Mouse (Mus musculus) forebrain, embryonic 13.5 days (tissue): ENCODE measurements around the gene Satb1. TPM values are rescaled to one million over a fixed set of nuclear protein-coding genes. Genes with fewer than 3 reads are reported as not detected.
A peak's percentile ranks its signal among the peaks of the same experiment; 100 is the strongest.

Experiments
- ATAC-seq: fragments of 200-750 bp; cut with Nextera tagmentation; 2 replicates; pipeline ENCODE4 v1.8.0; 2017
- H3K27ac ChIP-seq: fragments of 300-500 bp; sonication (generic); 2 replicates; pipeline ENCODE4 v1.5.1; 2015; ENCODE audit warnings: inconsistent platforms, mild to moderate bottlenecking, moderate library complexity
- H3K27me3 ChIP-seq: fragments of 300-500 bp; sonication (generic); 2 replicates; pipeline ENCODE4 v1.6.1; 2015; ENCODE audit warnings: mild to moderate bottlenecking, inconsistent platforms
- H3K36me3 ChIP-seq: fragments of 300-500 bp; sonication (generic); 2 replicates; pipeline ENCODE4 v1.6.1; 2015; ENCODE audit warnings: mild to moderate bottlenecking, inconsistent platforms; ENCODE audit not compliant: poor library complexity, severe bottlenecking
- H3K4me1 ChIP-seq: fragments of 300-500 bp; sonication (generic); 2 replicates; pipeline ENCODE4 v1.6.1; 2015; ENCODE audit warnings: inconsistent platforms
- H3K4me2 ChIP-seq: fragments of 300-500 bp; sonication (generic); 2 replicates; pipeline ENCODE4 v1.6.1; 2015; ENCODE audit warnings: inconsistent platforms, mild to moderate bottlenecking, moderate library complexity
- H3K4me3 ChIP-seq: fragments of 300-500 bp; sonication (generic); 2 replicates; pipeline ENCODE4 v1.5.1; 2015; ENCODE audit warnings: mild to moderate bottlenecking, inconsistent platforms
- H3K9ac ChIP-seq: fragments of 300-500 bp; sonication (generic); 2 replicates; pipeline ENCODE4 v1.6.1; 2015; ENCODE audit warnings: mild to moderate bottlenecking, inconsistent platforms
- H3K9me3 ChIP-seq: fragments of 300-500 bp; sonication (generic); replicated peaks from 2 replicates; pipeline ENCODE4 v1.6.1; 2016; ENCODE audit warnings: inconsistent platforms
- WGBS: fragments of 180-500 bp; shearing (Covaris S2); methylation state at CpG from one replicate; pipeline ENCODE4 v1.1.7; 2015; 5-methylcytosine and 5-hydroxymethylcytosine counted together
- polyA plus RNA-seq: library from polyadenylated mRNA; unstranded; fragments of >200 nt; fragmentation: Nextera tagmentation; extraction: Ambion mirVana; gene quantifications from 2 replicates; pipeline ENCODE4 v1.2.1, GENCODE M21; 2015

Satb1 gene
- polyA plus RNA-seq, 1 experiment from 2014 or later = 34.7 TPM

- no peak overlapping the region for H3K4me2 ChIP-seq
- H3K4me3 ChIP-seq = no peak overlapping the region
- H3K27me3 ChIP-seq = no peaks in the 10 kb centered on the region
- H3K4me1 ChIP-seq = peaks cover 24% of the 10 kb centered on the region
- peak overlapping the region; percentile 51; the same call in 1 of the 2 replicates for H3K27ac ChIP-seq
- ATAC-seq = peak; percentile 61; the same call in 1 of the 2 replicates
- H3K9me3 ChIP-seq = no peaks in the 10 kb centered on the region
- no peak overlapping the region for H3K9ac ChIP-seq
- 0 out of 2 replicates have a peak, but pooled peaks cover 12% of the 10 kb centered on the region for H3K36me3 ChIP-seq
- WGBS = 62% methylated on average over 6 of the region's 6 CpGs
These were observed 43.3 kb downstream of the Satb1 start for GRCm38 (mm10) chr17:51789777-51790176.

GRCm38 (mm10) chr17:51789098-51789497 lies 44.0 kb downstream of the Satb1 start:
- no peak overlapping the region for H3K27ac ChIP-seq
- WGBS = 91% methylated on average over 4 of the region's 4 CpGs

DNA sequence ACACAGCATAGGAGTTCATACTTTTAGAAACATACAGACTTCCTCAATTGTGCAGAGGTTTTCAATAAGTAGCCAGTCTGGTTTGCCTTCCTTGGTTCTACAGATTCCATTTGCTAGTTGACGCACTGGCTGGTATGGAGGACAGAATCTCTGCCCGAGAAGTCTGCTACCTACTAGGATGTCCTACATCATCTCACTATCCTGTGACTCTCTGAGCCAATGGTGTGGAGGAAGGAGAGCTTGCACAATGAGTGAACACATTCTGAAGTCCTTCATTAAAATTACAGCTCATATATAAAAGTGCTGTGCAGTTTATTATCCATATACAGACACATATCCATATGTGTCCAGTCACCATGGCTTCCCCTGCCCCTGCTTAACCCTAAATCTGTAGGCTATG lies 45.1 kb downstream of the Satb1 start:
- peaks cover 24% of the 10 kb centered on the region for H3K4me1 ChIP-seq
- H3K27me3 ChIP-seq = no peaks in the 10 kb centered on the region
- no peak overlapping the region for H3K4me3 ChIP-seq
- H3K4me2 ChIP-seq = no peak overlapping the region
- no peak overlapping the region for H3K9ac ChIP-seq
- no peak for ATAC-seq
- no peak overlapping the region for H3K27ac ChIP-seq
- WGBS = 88% methylated on average over 2 of the region's 2 CpGs
- peaks cover 19% of the 10 kb centered on the region for H3K36me3 ChIP-seq
- H3K9me3 ChIP-seq = no peaks in the 10 kb centered on the region

More at GRCm38 (mm10) chr17:51789098-51789497, 44.0 kb downstream of the Satb1 start:
- no peak for ATAC-seq
- no peak overlapping the region for H3K9ac ChIP-seq
- no peak overlapping the region for H3K4me3 ChIP-seq
- H3K4me1 ChIP-seq = peaks cover 24% of the 10 kb centered on the region
- H3K36me3 ChIP-seq = 0 out of 2 replicates have a peak, but pooled peaks cover 15% of the 10 kb centered on the region
- H3K9me3 ChIP-seq = no peaks in the 10 kb centered on the region
- H3K27me3 ChIP-seq = no peaks in the 10 kb centered on the region
- no peak overlapping the region for H3K4me2 ChIP-seq

DNA sequence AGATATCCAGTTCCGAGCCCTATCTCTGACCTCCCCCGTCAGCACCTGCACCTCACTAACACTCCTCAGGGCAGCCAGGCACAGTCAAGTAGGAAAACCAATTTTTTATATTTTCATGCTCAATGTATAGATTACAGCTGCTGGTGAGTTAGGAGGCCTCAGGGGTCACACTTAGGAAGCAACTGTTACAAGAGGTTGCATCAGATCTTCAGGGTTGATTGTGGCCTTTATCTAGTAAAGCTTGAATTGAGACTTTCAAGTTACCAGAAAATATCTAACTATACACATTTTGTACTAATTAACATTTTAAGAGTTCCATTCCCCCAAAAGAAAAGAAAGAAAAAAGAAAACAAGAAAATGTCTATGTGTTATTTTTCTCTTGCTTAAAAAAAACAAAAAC lies 47.0 kb downstream of the Satb1 start:
- Histone ChIP-seq H3K4me1 (peaks cover 18% of the 10 kb centered on the region), H3K27ac (no peak overlapping the region), H3K9me3 (no peaks in the 10 kb centered on the region), H3K36me3 (peaks cover 33% of the 10 kb centered on the region), H3K4me2 (no peak overlapping the region), H3K9ac (no peak overlapping the region), H3K4me3 (no peak overlapping the region), H3K27me3 (no peaks in the 10 kb centered on the region)
- 91% methylated on average over 2 of the region's 2 CpGs for WGBS
- no peak for ATAC-seq

GRCm38 (mm10) chr17:51784935-51785334 lies 48.2 kb downstream of the Satb1 start:
- H3K4me2 ChIP-seq = no peak overlapping the region
- WGBS = 81% methylated on average over 9 of the region's 9 CpGs
- H3K36me3 ChIP-seq = peaks cover 33% of the 10 kb centered on the region
- H3K4me1 ChIP-seq = peaks cover 8% of the 10 kb centered on the region
- no peak for ATAC-seq
- no peaks in the 10 kb centered on the region for H3K9me3 ChIP-seq
- H3K27me3 ChIP-seq = no peaks in the 10 kb centered on the region
- H3K27ac ChIP-seq = no peak overlapping the region
- no peak overlapping the region for H3K4me3 ChIP-seq
- H3K9ac ChIP-seq = no peak overlapping the region

- H3K36me3 ChIP-seq = peaks cover 33% of the 10 kb centered on the region
- no peak for ATAC-seq
- no peaks in the 10 kb centered on the region for H3K27me3 ChIP-seq
- no peak overlapping the region for H3K9ac ChIP-seq
- 0 out of 2 replicates have a peak, but pooled peaks cover 2% of the 10 kb centered on the region for H3K4me1 ChIP-seq
- H3K4me2 ChIP-seq = no peak overlapping the region
- no peaks in the 10 kb centered on the region for H3K9me3 ChIP-seq
- no peak overlapping the region for H3K27ac ChIP-seq
- no peak overlapping the region for H3K4me3 ChIP-seq
- 79% methylated on average over 8 of the region's 8 CpGs for WGBS
These were observed 49.4 kb downstream of the Satb1 start for GRCm38 (mm10) chr17:51783591-51784279.

DNA sequence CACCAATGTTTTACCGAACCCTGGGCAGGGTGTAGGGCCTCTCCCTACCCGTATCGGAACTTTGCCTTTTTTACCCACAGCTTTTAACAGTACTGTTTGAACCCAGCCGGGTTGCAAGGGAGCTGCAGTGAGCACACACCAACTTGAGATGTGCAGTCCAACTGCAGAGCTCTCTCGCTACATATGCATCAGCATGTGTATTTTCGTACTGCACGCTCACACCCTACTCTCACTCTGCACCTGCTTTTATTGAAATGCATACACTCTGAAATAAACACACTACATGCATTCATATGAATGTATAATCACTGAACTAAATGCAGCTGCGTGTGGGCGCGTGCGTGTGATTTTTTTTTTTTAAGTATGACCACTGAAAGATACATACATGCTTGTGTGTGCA lies 53.1 kb downstream of the Satb1 start:
- Histone ChIP-seq H3K4me1 (peaks cover 10% of the 10 kb centered on the region), H3K4me3 (no peak overlapping the region), H3K9me3 (no peaks in the 10 kb centered on the region), H3K36me3 (peaks cover 28% of the 10 kb centered on the region), H3K9ac (no peak overlapping the region), H3K27ac (no peak overlapping the region), H3K27me3 (no peaks in the 10 kb centered on the region), H3K4me2 (no peak overlapping the region)
- WGBS = 88% methylated on average over 11 of the region's 11 CpGs
- ATAC-seq = peak; percentile 24; the same call in 1 of the 2 replicates

GRCm38 (mm10) chr17:51778961-51779360 lies 54.1 kb downstream of the Satb1 start:
- 68% methylated on average over 2 of the region's 2 CpGs for WGBS
- Histone ChIP-seq H3K4me3 (no peak overlapping the region), H3K9ac (no peak overlapping the region), H3K27me3 (no peaks in the 10 kb centered on the region), H3K36me3 (peaks cover 22% of the 10 kb centered on the region), H3K4me2 (no peak overlapping the region), H3K27ac (no peak overlapping the region), H3K9me3 (no peaks in the 10 kb centered on the region), H3K4me1 (peaks cover 13% of the 10 kb centered on the region)
- ATAC-seq = no peak

GRCm38 (mm10) chr17:51777813-51778212 lies 55.3 kb downstream of the Satb1 start:
- Histone ChIP-seq H3K9ac (no peak overlapping the region), H3K4me1 (peaks cover 13% of the 10 kb centered on the region), H3K4me3 (no peak overlapping the region), H3K4me2 (no peak overlapping the region), H3K27me3 (no peaks in the 10 kb centered on the region), H3K36me3 (peaks cover 24% of the 10 kb centered on the region), H3K27ac (no peak overlapping the region), H3K9me3 (no peaks in the 10 kb centered on the region)
- WGBS = 85% methylated on average over 1 of the region's 1 CpGs
- peak; percentile 31; the same call in 1 of the 2 replicates for ATAC-seq

DNA sequence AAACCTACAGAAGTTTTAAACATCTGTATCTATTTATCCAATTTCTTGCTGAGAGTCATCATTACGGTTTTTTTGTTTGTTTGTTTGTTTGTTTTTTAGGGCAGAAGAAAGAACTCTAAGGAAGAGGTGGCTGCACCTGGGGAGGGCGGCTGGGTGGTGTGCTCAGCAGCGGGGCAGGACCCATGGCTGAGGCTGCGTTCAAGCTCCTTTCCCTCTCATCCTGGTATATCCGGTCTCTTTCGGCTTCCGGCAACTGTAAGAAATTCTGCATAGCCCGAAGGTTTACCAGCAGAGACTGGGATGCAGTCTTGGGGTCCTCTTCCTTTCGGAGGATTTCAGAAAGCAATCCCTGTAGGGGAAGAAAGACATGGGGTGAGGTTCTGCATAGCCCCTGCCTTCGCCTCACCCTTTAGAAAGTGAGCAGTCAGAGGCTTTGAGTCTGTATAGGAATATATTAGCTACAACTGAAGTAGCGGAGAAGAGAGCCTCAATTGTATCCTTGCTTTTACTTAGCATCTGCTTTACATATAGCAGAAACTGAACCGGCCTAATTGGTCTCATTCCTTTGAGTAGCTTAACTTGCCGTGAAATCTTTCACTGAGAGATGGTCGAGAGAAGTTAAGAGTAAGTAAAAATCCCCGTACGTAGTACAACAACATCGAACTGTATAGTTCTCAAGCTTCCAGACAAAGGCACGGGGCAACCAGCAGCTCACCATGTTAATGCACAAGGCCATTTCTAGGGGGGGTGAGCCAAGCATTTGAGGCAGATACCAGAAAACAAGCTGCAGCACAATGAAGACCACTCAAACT lies 57.8 kb downstream of the Satb1 start:
- H3K4me3 ChIP-seq = no peak overlapping the region
- no peaks in the 10 kb centered on the region for H3K9me3 ChIP-seq
- H3K27ac ChIP-seq = no peak overlapping the region; the same call in 1 of the 2 replicates
- peaks cover 18% of the 10 kb centered on the region; the same call in 1 of the 2 replicates for H3K36me3 ChIP-seq
- peak; percentile 80 for ATAC-seq
- 46% methylated on average over 18 of the region's 18 CpGs for WGBS
- H3K9ac ChIP-seq = no peak overlapping the region
- H3K4me2 ChIP-seq = peak overlapping the region; percentile 12; the same call in 1 of the 2 replicates
- H3K27me3 ChIP-seq = no peaks in the 10 kb centered on the region
- H3K4me1 ChIP-seq = peaks cover 13% of the 10 kb centered on the region

DNA sequence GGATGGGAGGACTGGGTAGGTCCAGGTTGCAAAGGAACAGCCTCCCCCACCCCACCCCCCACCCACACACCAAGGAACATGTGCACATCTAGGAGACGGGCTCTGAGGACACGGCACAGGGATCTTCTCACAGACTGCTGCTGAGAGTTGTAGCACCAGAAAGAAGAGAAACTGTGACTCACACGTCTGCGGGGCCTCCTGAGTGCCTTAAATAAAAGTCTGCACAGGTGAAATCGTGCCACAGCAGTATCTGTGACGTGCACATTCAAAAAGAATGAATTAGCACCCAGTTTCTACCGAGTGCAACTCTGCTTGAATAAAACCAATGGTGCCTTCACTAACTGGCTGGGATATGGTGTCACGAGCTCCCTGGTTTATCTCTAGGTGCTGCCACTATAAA lies 69.5 kb downstream of the Satb1 start:
- Histone ChIP-seq H3K9ac (no peak overlapping the region), H3K4me2 (no peak overlapping the region), H3K4me3 (no peak overlapping the region), H3K27ac (no peak overlapping the region), H3K9me3 (no peaks in the 10 kb centered on the region), H3K27me3 (no peaks in the 10 kb centered on the region), H3K4me1 (peaks cover 15% of the 10 kb centered on the region), H3K36me3 (peaks cover 36% of the 10 kb centered on the region; the same call in 1 of the 2 replicates)
- ATAC-seq = no peak
- WGBS = 88% methylated on average over 8 of the region's 8 CpGs

DNA sequence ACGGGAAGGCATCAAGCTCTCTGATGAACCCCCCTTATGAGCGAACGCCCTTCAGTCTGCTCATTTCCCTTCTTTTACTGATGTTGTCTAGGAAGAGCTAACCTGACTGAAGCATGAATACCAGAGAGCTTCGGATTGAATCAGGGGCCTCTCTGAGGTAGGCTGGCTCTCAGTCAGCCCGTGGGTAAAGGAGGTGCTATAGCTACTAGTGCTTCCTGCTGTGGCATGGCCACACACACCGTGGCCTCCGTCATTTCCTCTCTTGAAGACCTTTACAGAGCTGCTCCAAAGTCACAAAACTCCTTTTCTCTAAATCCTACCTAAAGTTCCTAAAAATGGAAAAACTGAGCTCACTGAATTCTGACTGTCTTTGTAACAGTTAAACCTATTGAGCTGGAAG lies 70.6 kb downstream of the Satb1 start:
- peaks cover 15% of the 10 kb centered on the region for H3K4me1 ChIP-seq
- no peak overlapping the region for H3K4me3 ChIP-seq
- H3K36me3 ChIP-seq = peaks cover 42% of the 10 kb centered on the region
- no peaks in the 10 kb centered on the region for H3K9me3 ChIP-seq
- no peak overlapping the region for H3K4me2 ChIP-seq
- no peaks in the 10 kb centered on the region for H3K27me3 ChIP-seq
- no peak for ATAC-seq
- H3K27ac ChIP-seq = no peak overlapping the region
- 83% methylated on average over 7 of the region's 7 CpGs for WGBS
- H3K9ac ChIP-seq = no peak overlapping the region
